Mouse (Mus musculus) thymus, adult 2 months (tissue): ENCODE measurements around the gene Nadk2.

Experiments
- CTCF ChIP-seq: fragments of 200-500 bp; IDR thresholded peaks from 2 replicates; pipeline ENCODE4 v1.5.1; 2012; ENCODE audit warnings: mild to moderate bottlenecking, control low read depth, low read length, moderate library complexity, borderline replicate concordance; ENCODE audit not compliant: control insufficient read depth, poor library complexity, insufficient read depth; ENCODE audit errors: extremely low read depth
- POLR2A ChIP-seq: fragments of 200-500 bp; IDR thresholded peaks from 2 replicates; pipeline ENCODE4 v1.6.1; 2012; ENCODE audit warnings: mild to moderate bottlenecking, low read length, control low read depth, moderate library complexity; ENCODE audit not compliant: control insufficient read depth, poor library complexity, insufficient read depth; ENCODE audit errors: extremely low read depth

- TF ChIP-seq POLR2A (no peak), CTCF (no peak)
Observed at GRCm38 (mm10) chr15:9096865-9097264, 25.8 kb downstream of the Nadk2 start.
